Comparison of ENCODE assay signal across 10 mouse cellular contexts in the genomic region with DNA sequence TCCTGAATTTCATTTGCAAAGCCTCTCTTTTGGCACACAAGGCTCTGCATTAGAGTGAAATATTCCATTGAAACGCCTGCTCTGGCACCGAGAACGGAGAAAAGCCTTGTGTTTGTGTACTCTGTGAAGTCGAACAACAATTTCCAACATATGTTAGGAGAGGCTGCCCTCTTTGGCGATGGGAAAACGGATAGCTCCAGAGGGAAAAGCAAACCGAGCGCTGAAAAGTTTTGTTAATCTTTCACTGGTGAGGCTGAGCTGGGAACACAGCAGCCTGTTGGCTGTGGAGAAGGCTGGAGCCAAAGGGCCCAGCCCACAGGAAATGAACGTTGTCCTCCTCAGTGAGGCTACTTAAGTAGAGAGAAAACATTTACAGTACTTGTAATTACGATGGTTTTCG.
DNase-seq lines count a peak whose midpoint lies in the region; ATAC-seq and TF ChIP-seq lines count a peak whose summit lies in the region.
"Had no signal": no experiment of that assay in that cellular context is flagged by ENCODE, and none has a peak within 500 bp of the region (broad histone marks: within the 10 kb centered on the region; RNA-seq: fewer than 3 reads in every experiment).

No protein-coding gene starts in this region.

- peak; percentile 7 to 16 for DNase-seq in layer of hippocampus, postnatal 10 days (ENCODE audit: low spot score in 2 of 2)
- no peak for DNase-seq in layer of hippocampus, adult 2 months (ENCODE audit: low spot score in 2 of 2)
- peak; percentile 6 for DNase-seq in gastrocnemius, postnatal 10 days
- DNase-seq in kidney, postnatal 10 days = peak; percentile 63
- DNase-seq in thymus, postnatal 0 days (ENCODE audit: low spot score) = no peak
- DNase-seq in adrenal gland, adult (ENCODE audit: inconsistent age in 2 of 2, low spot score in 1 of 2) = no peak
- DNase-seq: right cerebral cortex, postnatal 14 days had no signal

- no peaks in the 10 kb centered on the region for H3K9me3 ChIP-seq in neural tube, embryonic 15.5 days (replicated peaks)
- H3K9me3 ChIP-seq in midbrain, embryonic 15.5 days = no peaks in the 10 kb centered on the region

- no peak overlapping the region for H3K4me2 ChIP-seq in neural tube, embryonic 15.5 days
- H3K4me2 ChIP-seq in midbrain, embryonic 15.5 days = no peak overlapping the region

- H3K9ac ChIP-seq in neural tube, embryonic 15.5 days (replicated peaks) = no peak overlapping the region
- H3K9ac ChIP-seq in midbrain, embryonic 15.5 days = no peak overlapping the region

- no peak overlapping the region for H3K4me3 ChIP-seq in layer of hippocampus, adult 2 months
- no peak overlapping the region for H3K4me3 ChIP-seq in neural tube, embryonic 15.5 days (replicated peaks)
- H3K4me3 ChIP-seq in midbrain, embryonic 15.5 days = no peak overlapping the region

- WGBS in neural tube, embryonic 15.5 days = 32% methylated on average over 11 of the region's 11 CpGs
- WGBS in midbrain, embryonic 15.5 days = 50% methylated on average over 11 of the region's 11 CpGs

- no peak overlapping the region for H3K27ac ChIP-seq in layer of hippocampus, adult 2 months
- no peak overlapping the region for H3K27ac ChIP-seq in neural tube, embryonic 15.5 days (replicated peaks)
- no peak overlapping the region for H3K27ac ChIP-seq in midbrain, embryonic 15.5 days

- no peak for TF ChIP-seq CTCF in layer of hippocampus, adult 2 months (conservative IDR thresholded peaks at IDR 0.05)

- peaks cover 8% of the 10 kb centered on the region for H3K4me1 ChIP-seq in neural tube, embryonic 15.5 days
- 0 out of 2 replicates have a peak, but pooled peaks cover 3% of the 10 kb centered on the region for H3K4me1 ChIP-seq in midbrain, embryonic 15.5 days

- H3K27me3 ChIP-seq in neural tube, embryonic 15.5 days (replicated peaks) = no peaks in the 10 kb centered on the region
- no peaks in the 10 kb centered on the region for H3K27me3 ChIP-seq in midbrain, embryonic 15.5 days (replicated peaks)

- ATAC-seq in neural tube, embryonic 15.5 days (ENCODE audit: low FRiP score) = 0 out of 2 replicates have a peak, but pooled peaks have one; percentile 53
- no peak for ATAC-seq in midbrain, embryonic 15.5 days (replicated peaks)

- H3K36me3 ChIP-seq in neural tube, embryonic 15.5 days = no peaks in the 10 kb centered on the region
- no peaks in the 10 kb centered on the region for H3K36me3 ChIP-seq in midbrain, embryonic 15.5 days (replicated peaks)
- H3K36me3 ChIP-seq: G1E had no signal

Comparison
In these comparisons a context has a peak if more than half of its experiments do, and no peak if none do; other contexts are left out.
1. DNase-seq: peak in layer of hippocampus, postnatal 10 days (2 of 2), gastrocnemius, postnatal 10 days (single experiment) and kidney, postnatal 10 days (single experiment); none in layer of hippocampus, adult 2 months (0 of 2), thymus, postnatal 0 days (single experiment) and adrenal gland, adult (0 of 2).